Mouse (Mus musculus) intestine, embryonic 15.5 days (tissue): ENCODE data around the gene Nemp1. TPM values are rescaled to one million over a fixed set of nuclear protein-coding genes. Genes with fewer than 3 reads are reported as not detected.

Experiments used
- ATAC-seq: fragments of 200-750 bp; cut with Nextera tagmentation; 2 replicates; pipeline ENCODE4 v1.8.0; 2017; ENCODE audit warnings: moderate TSS enrichment, moderate library complexity
- H3K27ac ChIP-seq: fragments of 300-500 bp; sonication (generic); 2 replicates; pipeline ENCODE4 v1.5.1; 2015; ENCODE audit warnings: mild to moderate bottlenecking, inconsistent platforms
- H3K27me3 ChIP-seq: fragments of 300-500 bp; sonication (generic); replicated peaks from 2 replicates; pipeline ENCODE4 v1.6.1; 2015; ENCODE audit warnings: inconsistent platforms
- H3K36me3 ChIP-seq: fragments of 300-500 bp; sonication (generic); 2 replicates; pipeline ENCODE4 v1.6.1; 2015; ENCODE audit warnings: inconsistent platforms
- H3K4me1 ChIP-seq: fragments of 300-500 bp; sonication (generic); replicated peaks from 2 replicates; pipeline ENCODE4 v1.6.1; 2015; ENCODE audit warnings: inconsistent platforms
- H3K4me2 ChIP-seq: fragments of 300-500 bp; sonication (generic); replicated peaks from 2 replicates; pipeline ENCODE4 v1.6.1; 2015; ENCODE audit warnings: mild to moderate bottlenecking, inconsistent platforms
- H3K4me3 ChIP-seq: fragments of 300-500 bp; sonication (generic); replicated peaks from 2 replicates; pipeline ENCODE4 v1.5.1; 2015; ENCODE audit warnings: inconsistent platforms
- H3K9ac ChIP-seq: fragments of 300-500 bp; sonication (generic); 2 replicates; pipeline ENCODE4 v1.6.1; 2015; ENCODE audit warnings: inconsistent platforms
- H3K9me3 ChIP-seq: fragments of 300-500 bp; sonication (generic); 2 replicates; pipeline ENCODE4 v1.6.1; 2016; ENCODE audit warnings: inconsistent platforms
- WGBS: fragments of 180-500 bp; shearing (Covaris S2); methylation state at CpG from one replicate; pipeline ENCODE4 v1.1.7; 2015; 5-methylcytosine and 5-hydroxymethylcytosine counted together
- polyA plus RNA-seq: library from polyadenylated mRNA; unstranded; fragments of >200 nt; fragmentation: Nextera tagmentation; extraction: Ambion mirVana; gene quantifications from 2 replicates; pipeline ENCODE4 v1.2.1, GENCODE M21; 2015

Nemp1 gene
- polyA plus RNA-seq, 1 experiment from 2014 or later = 6.9 TPM

DNA sequence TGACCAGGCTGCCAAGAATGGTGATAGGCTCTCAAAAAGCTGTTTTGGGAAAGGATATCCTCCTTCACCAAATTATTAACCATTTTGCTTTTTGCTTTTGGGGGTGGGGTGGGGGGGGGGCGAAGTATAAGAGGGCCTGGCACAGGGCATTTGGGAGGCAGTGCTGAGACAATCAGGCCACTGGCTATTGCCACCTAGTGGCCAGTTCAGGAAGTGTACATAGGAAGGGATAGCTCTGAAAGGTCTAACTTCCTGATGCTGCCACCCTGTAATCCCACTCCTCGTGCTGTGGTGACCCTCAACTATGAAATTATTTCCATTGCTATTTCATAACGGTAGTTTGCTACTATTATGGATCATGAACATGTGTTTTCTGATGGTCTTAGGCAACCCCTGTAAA, 40.3 kb upstream of the Nemp1 start:
- WGBS = 86% methylated on average over 3 of the region's 3 CpGs
- Histone ChIP-seq H3K4me2 (no peak overlapping the region), H3K36me3 (no peaks in the 10 kb centered on the region), H3K27ac (no peak overlapping the region), H3K4me1 (peaks cover 6% of the 10 kb centered on the region; the same call in 1 of the 2 replicates), H3K4me3 (no peak overlapping the region), H3K9me3 (peaks cover 4% of the 10 kb centered on the region; the same call in 1 of the 2 replicates), H3K27me3 (no peaks in the 10 kb centered on the region), H3K9ac (no peak overlapping the region)
- no peak for ATAC-seq

DNA sequence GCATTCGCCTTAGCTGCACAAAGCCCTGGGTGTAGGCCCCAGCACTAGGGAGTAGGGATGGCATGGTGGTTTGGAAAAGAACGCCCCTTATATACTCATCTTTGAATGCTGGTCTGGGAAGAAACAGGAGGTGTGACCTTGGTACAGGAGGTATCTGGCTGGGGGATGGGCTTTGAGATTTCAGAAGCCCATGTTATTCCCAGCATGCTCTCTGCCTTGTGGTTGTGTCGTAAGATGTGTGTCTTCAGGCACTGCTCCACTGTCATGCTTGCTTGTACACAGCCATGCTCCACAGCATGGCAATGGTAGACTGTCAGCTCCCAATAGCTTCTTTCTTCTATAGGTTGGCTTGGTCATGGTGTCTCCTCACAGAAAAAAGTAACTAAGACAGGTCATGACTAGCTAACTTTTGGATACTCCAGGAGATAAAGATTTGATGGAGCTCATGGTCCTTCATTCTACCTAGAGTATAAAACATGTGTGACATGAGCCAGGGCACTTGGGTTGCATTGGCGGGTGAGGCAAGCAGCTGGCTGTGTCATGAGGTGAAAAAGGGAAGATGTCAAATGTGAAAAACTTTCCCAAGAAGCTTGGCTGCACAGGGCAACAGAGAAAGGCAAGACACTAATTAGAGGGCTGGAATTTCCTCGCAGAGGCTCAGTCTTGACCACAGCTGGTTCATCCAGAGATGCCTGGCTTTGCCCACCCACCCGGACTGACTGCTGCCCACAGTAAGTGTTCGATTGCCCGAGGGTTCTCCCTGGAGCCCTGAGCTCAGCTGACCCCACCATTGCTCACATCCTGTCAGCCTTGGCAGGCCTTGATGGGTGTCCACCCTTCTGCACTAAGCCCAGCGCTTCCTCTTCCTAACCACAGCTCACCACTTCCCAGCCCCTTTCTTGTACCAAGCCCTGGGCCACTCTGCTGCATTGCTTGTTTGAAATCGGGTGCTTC, 35.2 kb upstream of the Nemp1 start:
- H3K4me2 ChIP-seq = no peak overlapping the region
- H3K27me3 ChIP-seq = no peaks in the 10 kb centered on the region
- no peak for ATAC-seq
- 77% methylated on average over 10 of the region's 10 CpGs for WGBS
- H3K27ac ChIP-seq = no peak overlapping the region
- H3K4me3 ChIP-seq = no peak overlapping the region
- peaks cover 9% of the 10 kb centered on the region; the same call in 1 of the 2 replicates for H3K4me1 ChIP-seq
- no peaks in the 10 kb centered on the region for H3K36me3 ChIP-seq
- H3K9me3 ChIP-seq = peaks cover 1% of the 10 kb centered on the region; the same call in 1 of the 2 replicates
- H3K9ac ChIP-seq = no peak overlapping the region

DNA sequence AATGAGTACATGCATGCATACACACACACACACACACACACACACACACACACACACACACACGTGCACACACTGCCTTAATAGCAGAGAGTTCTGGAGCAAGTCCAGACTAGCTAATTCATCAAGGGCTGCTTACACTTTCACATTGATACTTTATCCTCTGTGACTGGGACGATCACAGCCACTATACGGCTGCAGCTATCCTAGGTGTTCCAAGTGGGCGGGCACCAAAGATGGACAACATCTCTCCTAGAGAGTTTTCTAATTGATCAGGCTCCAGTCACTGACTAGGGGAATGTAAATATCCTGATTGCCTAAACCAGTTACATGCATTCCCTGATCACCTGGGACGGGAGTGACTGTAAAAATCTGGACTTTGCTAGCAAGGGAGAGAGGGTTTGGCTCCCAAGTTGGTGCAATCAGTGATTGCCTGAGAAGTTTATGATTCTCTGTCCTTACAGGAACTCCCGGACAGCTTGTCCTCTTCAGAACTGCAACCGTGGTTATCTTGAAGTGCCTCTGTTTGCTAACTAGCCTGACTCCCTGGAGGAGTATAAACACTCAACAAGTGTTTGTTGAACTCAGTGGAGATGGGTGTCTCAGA, 33.9 kb upstream of the Nemp1 start:
- H3K4me3 ChIP-seq = no peak overlapping the region
- H3K27me3 ChIP-seq = no peaks in the 10 kb centered on the region
- no peak overlapping the region for H3K27ac ChIP-seq
- H3K9ac ChIP-seq = no peak overlapping the region
- no peaks in the 10 kb centered on the region for H3K36me3 ChIP-seq
- no peaks in the 10 kb centered on the region for H3K9me3 ChIP-seq
- ATAC-seq = peak; percentile 71
- no peak overlapping the region for H3K4me2 ChIP-seq
- 27% methylated on average over 7 of the region's 7 CpGs for WGBS
- peaks cover 9% of the 10 kb centered on the region; the same call in 1 of the 2 replicates for H3K4me1 ChIP-seq

DNA sequence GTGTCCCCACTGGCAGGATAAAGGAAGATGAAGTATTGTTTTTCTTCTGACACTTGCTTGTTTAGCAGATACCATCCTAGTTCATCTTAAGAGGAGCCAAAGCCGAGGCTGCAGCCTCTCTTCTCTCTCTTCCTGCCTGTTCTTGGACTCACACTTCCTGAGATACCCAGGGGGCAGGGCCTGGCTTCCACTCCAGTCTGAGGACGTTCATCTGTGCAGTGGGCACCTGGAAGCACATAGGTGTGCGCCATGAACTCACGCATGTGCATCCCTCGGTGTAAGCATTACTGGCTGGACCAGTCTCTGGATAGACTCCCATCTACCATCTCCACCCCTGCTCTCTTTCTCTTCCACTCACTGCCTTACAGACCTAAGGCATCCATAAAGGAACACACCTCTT, 26.3 kb upstream of the Nemp1 start:
- WGBS = 65% methylated on average over 5 of the region's 5 CpGs
- Histone ChIP-seq H3K9me3 (no peaks in the 10 kb centered on the region), H3K9ac (no peak overlapping the region), H3K27me3 (no peaks in the 10 kb centered on the region), H3K4me1 (peaks cover 21% of the 10 kb centered on the region), H3K4me3 (no peak overlapping the region), H3K4me2 (no peak overlapping the region), H3K36me3 (no peaks in the 10 kb centered on the region), H3K27ac (no peak overlapping the region)
- no peak for ATAC-seq

DNA sequence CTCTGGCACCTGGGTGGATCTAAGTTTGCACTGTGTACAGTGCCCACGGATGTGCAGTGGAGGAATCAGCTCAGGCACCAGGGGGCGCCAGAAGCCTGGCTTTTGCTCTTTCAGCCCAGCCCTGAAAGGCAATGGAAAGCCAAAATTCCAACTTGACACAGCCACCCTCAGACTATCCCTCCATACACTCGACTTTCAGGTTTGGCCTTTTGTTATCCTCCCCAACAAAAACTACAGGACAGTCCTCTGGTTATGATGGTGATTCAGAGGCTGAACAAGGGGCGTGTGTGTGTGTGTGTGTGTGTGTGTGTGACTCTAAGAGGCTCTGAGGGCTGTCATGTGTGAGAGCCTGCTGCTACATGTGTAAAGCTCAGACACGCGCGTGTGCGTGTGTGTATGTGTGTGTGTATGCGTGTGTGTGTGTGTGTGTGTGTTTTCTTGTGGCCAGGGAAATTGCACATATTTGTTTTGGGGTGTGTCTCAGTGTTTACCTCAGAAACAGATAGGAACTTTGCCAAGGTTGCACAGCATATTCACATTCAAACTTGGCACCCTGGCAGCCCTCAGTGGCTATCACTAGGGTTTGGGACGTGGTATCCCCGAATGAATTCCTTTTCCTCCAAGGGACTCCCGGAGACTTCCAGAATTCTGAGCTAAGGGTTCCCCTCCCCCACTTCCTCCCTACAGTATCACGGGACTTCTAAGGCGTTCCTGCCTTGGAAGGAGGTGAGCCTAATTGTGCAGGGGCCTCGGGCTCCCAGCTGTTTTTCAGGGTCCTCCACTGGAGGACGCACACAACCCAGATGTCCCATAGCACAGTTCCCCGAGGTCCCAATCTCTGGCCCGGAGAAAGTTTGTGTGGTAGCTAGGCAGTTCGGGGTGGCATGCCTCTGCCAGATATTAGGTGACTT, 24.6 kb upstream of the Nemp1 start:
- Histone ChIP-seq H3K36me3 (no peaks in the 10 kb centered on the region), H3K4me2 (peak overlapping the region; percentile 84), H3K4me3 (peak overlapping the region; percentile 57), H3K9me3 (no peaks in the 10 kb centered on the region), H3K4me1 (peaks cover 21% of the 10 kb centered on the region), H3K27ac (peak overlapping the region; percentile 93), H3K27me3 (no peaks in the 10 kb centered on the region), H3K9ac (peak overlapping the region; percentile 73)
- 3% methylated on average over 19 of the region's 19 CpGs for WGBS
- peak; percentile 61 for ATAC-seq

GRCm38 (mm10) chr10:127642772-127643552, 23.7 kb upstream of the Nemp1 start, which contains the start of gene Stat6:
Stat6 (plus strand) TSS chr10:127642986.
- Histone ChIP-seq H3K27me3 (no peaks in the 10 kb centered on the region), H3K4me2 (peak within 1 kb of the TSS; percentile 84)
- WGBS = 2% methylated on average over 37 of the region's 37 CpGs

GRCm38 (mm10) chr10:127643553-127644238, 23.0 kb upstream of the Nemp1 start:
- peak overlapping the region; percentile 73 for H3K9ac ChIP-seq
- H3K9me3 ChIP-seq = no peaks in the 10 kb centered on the region
- H3K36me3 ChIP-seq = no peaks in the 10 kb centered on the region; the same call in 1 of the 2 replicates
- H3K4me3 ChIP-seq = peak overlapping the region; percentile 57
- ATAC-seq = peak; percentile 79
- WGBS = under 1% methylated on average over 25 of the region's 25 CpGs
- H3K27me3 ChIP-seq = no peaks in the 10 kb centered on the region
- H3K4me1 ChIP-seq = peaks cover 21% of the 10 kb centered on the region
- peak overlapping the region; percentile 93 for H3K27ac ChIP-seq
- H3K4me2 ChIP-seq = peak overlapping the region; percentile 84

More at GRCm38 (mm10) chr10:127642772-127643552, 23.7 kb upstream of the Nemp1 start, which contains the start of gene Stat6:
- Histone ChIP-seq H3K4me3 (peak within 1 kb of the TSS; percentile 57), H3K36me3 (no peaks in the 10 kb centered on the region; the same call in 1 of the 2 replicates), H3K9ac (peak within 1 kb of the TSS; percentile 73), H3K9me3 (no peaks in the 10 kb centered on the region), H3K4me1 (peaks cover 21% of the 10 kb centered on the region), H3K27ac (peak within 1 kb of the TSS; percentile 93)
- peak; percentile 78 for ATAC-seq

DNA sequence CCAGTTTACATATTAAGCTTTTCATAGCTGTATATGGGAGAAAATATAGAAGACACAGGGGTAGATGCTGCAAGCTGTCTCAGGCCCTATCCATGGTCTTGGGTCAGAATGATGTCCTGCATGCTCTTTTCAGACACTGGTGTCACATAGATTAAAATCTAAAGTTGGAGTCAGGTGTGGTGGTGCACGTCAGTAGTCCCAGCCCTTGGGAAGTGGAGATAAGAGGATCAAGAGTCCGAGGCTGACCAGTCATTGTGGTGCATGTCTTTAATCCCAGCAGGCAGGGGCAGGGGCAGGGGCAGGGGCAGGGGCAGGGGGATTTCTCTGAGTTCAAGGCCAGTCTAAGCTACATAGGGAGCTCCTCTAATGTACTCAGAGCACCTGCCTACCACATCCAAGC, 20.9 kb upstream of the Nemp1 start:
- WGBS = 63% methylated on average over 2 of the region's 2 CpGs
- no peak overlapping the region for H3K4me3 ChIP-seq
- H3K27me3 ChIP-seq = no peaks in the 10 kb centered on the region

GRCm38 (mm10) chr10:127652906-127653638, 13.6 kb upstream of the Nemp1 start:
- no peaks in the 10 kb centered on the region for H3K4me1 ChIP-seq
- peak overlapping the region; percentile 15 for H3K4me2 ChIP-seq
- H3K27ac ChIP-seq = peak overlapping the region; percentile 56
- 42% methylated on average over 21 of the region's 21 CpGs for WGBS
- H3K4me3 ChIP-seq = 0 out of 2 replicates have a peak overlapping the region, but pooled peaks have one; percentile 6
- 0 out of 2 replicates have a peak, but pooled peaks have one; percentile 9 for ATAC-seq
- peak overlapping the region; percentile 26; the same call in 1 of the 2 replicates for H3K9ac ChIP-seq
- H3K9me3 ChIP-seq = no peaks in the 10 kb centered on the region
- H3K36me3 ChIP-seq = peaks cover 20% of the 10 kb centered on the region
- no peaks in the 10 kb centered on the region for H3K27me3 ChIP-seq

More for the DNA sequence above, 20.9 kb upstream of the Nemp1 start:
- Histone ChIP-seq H3K4me1 (peaks cover 21% of the 10 kb centered on the region), H3K9me3 (no peaks in the 10 kb centered on the region), H3K4me2 (no peak overlapping the region), H3K9ac (no peak overlapping the region), H3K27ac (no peak overlapping the region), H3K36me3 (peaks cover 3% of the 10 kb centered on the region)
- ATAC-seq = no peak

- H3K4me1 ChIP-seq = peaks cover 8% of the 10 kb centered on the region; the same call in 1 of the 2 replicates
- no peak overlapping the region for H3K4me2 ChIP-seq
- no peak overlapping the region for H3K4me3 ChIP-seq
- peaks cover 23% of the 10 kb centered on the region for H3K36me3 ChIP-seq
- 72% methylated on average over 16 of the region's 16 CpGs for WGBS
- H3K9ac ChIP-seq = no peak overlapping the region
- H3K27ac ChIP-seq = no peak overlapping the region
- ATAC-seq = no peak
- H3K9me3 ChIP-seq = no peaks in the 10 kb centered on the region
- no peaks in the 10 kb centered on the region for H3K27me3 ChIP-seq
Measured at GRCm38 (mm10) chr10:127654970-127655579, 11.6 kb upstream of the Nemp1 start.
